Mouse (Mus musculus) olfactory bulb, adult 2 months (tissue): ENCODE data around the gene Tars2.

ENCODE experiments used
- CTCF ChIP-seq: fragments of 200-500 bp; IDR thresholded peaks from 2 replicates; pipeline ENCODE4 v1.5.1; 2012; ENCODE audit warnings: low read depth, mild to moderate bottlenecking, low read length, moderate library complexity; ENCODE audit not compliant: insufficient read depth
- POLR2A ChIP-seq: fragments of 200-500 bp; IDR thresholded peaks from 2 replicates; pipeline ENCODE4 v1.6.1; 2012; ENCODE audit warnings: mild to moderate bottlenecking, low read depth, low read length, moderate library complexity; ENCODE audit not compliant: insufficient read depth

GRCm38 (mm10) chr3:95703276-95703675, 56.7 kb downstream of the Tars2 start:
- TF ChIP-seq POLR2A (no peak), CTCF (no peak)
